Mouse (Mus musculus) right cerebral cortex, postnatal 14 days (tissue): ENCODE data around the gene Rexo4.
A peak's percentile ranks its signal among the peaks of the same experiment; 100 is the strongest.

Experiments used
- DNase-seq: peaks from one replicate; pipeline ENCODE4 v3.0.0; 2022

Gene Rexo4

GRCm38 (mm10) chr2:26941539-26941938, 22.6 kb downstream of the Rexo4 start:
- DNase-seq: no peak

- no peak for DNase-seq
Measured at GRCm38 (mm10) chr2:26936425-26936824, 27.8 kb downstream of the Rexo4 start.

- no peak for DNase-seq
Measured at GRCm38 (mm10) chr2:26935286-26935685, 28.9 kb downstream of the Rexo4 start.

- peak; percentile 95 for DNase-seq
Measured at GRCm38 (mm10) chr2:26933304-26934055, 30.7 kb downstream of the Rexo4 start, which contains the start of the genes Surf4 and Stkld1. TSS of gene Surf4 (minus strand) at chr2:26933928. TSS of gene Stkld1 (plus strand) at chr2:26934047.

GRCm38 (mm10) chr2:26932473-26933303, 31.5 kb downstream of the Rexo4 start:
- no peak for DNase-seq

- peak; percentile 66 for DNase-seq
Measured at GRCm38 (mm10) chr2:26930390-26930789, 33.8 kb downstream of the Rexo4 start.

- DNase-seq: no peak
Measured at GRCm38 (mm10) chr2:26927745-26928476, 36.3 kb downstream of the Rexo4 start.

- no peak for DNase-seq
Measured at GRCm38 (mm10) chr2:26921784-26922183, 42.4 kb downstream of the Rexo4 start.

- no peak for DNase-seq
Measured at GRCm38 (mm10) chr2:26920190-26920855, 43.9 kb downstream of the Rexo4 start.

GRCm38 (mm10) chr2:26919684-26920083, 44.5 kb downstream of the Rexo4 start:
- DNase-seq: no peak

- DNase-seq: no peak
Measured at GRCm38 (mm10) chr2:26916738-26917137, 47.4 kb downstream of the Rexo4 start.

- DNase-seq: peak; percentile 82
Measured at GRCm38 (mm10) chr2:26915927-26916728, 48.1 kb downstream of the Rexo4 start, which contains the start of the genes Surf2 and Surf1. TSS of gene Surf2 (plus strand) at chr2:26916367. TSS of gene Surf1 (minus strand) at chr2:26916530.

GRCm38 (mm10) chr2:26914148-26914941, 49.8 kb downstream of the Rexo4 start:
- DNase-seq: no peak

- DNase-seq: no peak
Measured at GRCm38 (mm10) chr2:26913416-26914147, 50.6 kb downstream of the Rexo4 start.

GRCm38 (mm10) chr2:26912253-26912770, 51.9 kb downstream of the Rexo4 start:
- DNase-seq: no peak

GRCm38 (mm10) chr2:26910994-26911765, 53.0 kb downstream of the Rexo4 start:
- peak; percentile 70 for DNase-seq

- peak; percentile 100 for DNase-seq
Measured at GRCm38 (mm10) chr2:26910124-26910993, 53.8 kb downstream of the Rexo4 start, which contains the start of the genes Med22 and Rpl7a. TSS of gene Med22 (minus strand) at chr2:26910677. TSS of gene Rpl7a (plus strand) at chr2:26910764.

- DNase-seq: no peak
Measured at GRCm38 (mm10) chr2:26909387-26909784, 54.8 kb downstream of the Rexo4 start.
